Mouse (Mus musculus) E14TG2a.4 (cell line): ENCODE results near the gene Tenm4.

Source experiments
- CTCF ChIP-seq: conservative IDR thresholded peaks from 2 replicates; pipeline ENCODE4 v1.5.1; 2014; ENCODE audit warnings: low read length
- POU5F1 ChIP-seq: IDR thresholded peaks from 2 replicates; pipeline ENCODE4 v1.6.1; 2014; ENCODE audit warnings: low read length, borderline replicate concordance

GRCm38 (mm10) chr7:96142973-96143596 is 28.0 kb upstream of the Tenm4 start:
- TF ChIP-seq CTCF (no peak), POU5F1 (no peak)
